Mouse (Mus musculus) heart, embryonic 16.5 days (tissue): ENCODE measurements around the gene Cds2. TPM values are rescaled to one million over a fixed set of nuclear protein-coding genes. Genes with fewer than 3 reads are reported as not detected.
A peak's percentile ranks its signal among the peaks of the same experiment; 100 is the strongest.
"Not testable (repeated sequence)": the region's sequence is repeated elsewhere in the genome, so short reads cannot be mapped to it uniquely, and the experiment has no call there.

Source experiments
- ATAC-seq: fragments of 200-750 bp; cut with Nextera tagmentation; replicated peaks from 2 replicates; pipeline ENCODE4 v1.8.0; 2017; ENCODE audit warnings: moderate number of reproducible peaks; ENCODE audit not compliant: insufficient read depth, low FRiP score; ENCODE audit errors: extremely low read depth
- H3K27ac ChIP-seq: fragments of 300-500 bp; sonication (generic); 2 replicates; pipeline ENCODE4 v1.5.1; 2014; ENCODE audit warnings: mild to moderate bottlenecking, low read length, control low read depth, moderate library complexity
- H3K27me3 ChIP-seq: fragments of 300-500 bp; sonication (generic); 2 replicates; pipeline ENCODE4 v1.6.1; 2014; ENCODE audit warnings: low read length, mixed read lengths; ENCODE audit not compliant: control insufficient read depth, insufficient read depth
- H3K36me3 ChIP-seq: fragments of 300-500 bp; sonication (generic); 2 replicates; pipeline ENCODE4 v1.6.1; 2014; ENCODE audit not compliant: control insufficient read depth, insufficient read depth
- H3K4me1 ChIP-seq: fragments of 300-500 bp; sonication (generic); 2 replicates; pipeline ENCODE4 v1.6.1; 2014; ENCODE audit warnings: low read length, mixed read lengths; ENCODE audit not compliant: control insufficient read depth, insufficient read depth
- H3K4me2 ChIP-seq: fragments of 300-500 bp; sonication (generic); 2 replicates; pipeline ENCODE4 v1.6.1; 2014; ENCODE audit warnings: low read depth, mild to moderate bottlenecking, control low read depth, low read length
- H3K4me3 ChIP-seq: fragments of 300-500 bp; sonication (generic); 2 replicates; pipeline ENCODE4 v1.5.1; 2014; ENCODE audit warnings: mild to moderate bottlenecking, control low read depth, low read length
- H3K9ac ChIP-seq: fragments of 300-500 bp; sonication (generic); 2 replicates; pipeline ENCODE4 v1.6.1; 2014; ENCODE audit warnings: low read length, control low read depth
- H3K9me3 ChIP-seq: fragments of 300-500 bp; sonication (generic); replicated peaks from 2 replicates; pipeline ENCODE4 v1.6.1; 2016; ENCODE audit warnings: low read length; ENCODE audit not compliant: control insufficient read depth
- WGBS: fragments of 180-500 bp; shearing (Covaris S2); extraction: QIAGEN DNeasy Blood & Tissue Kit; methylation state at CpG from one replicate; pipeline ENCODE4 v1.1.7; 2014; 5-methylcytosine and 5-hydroxymethylcytosine counted together
- polyA plus RNA-seq: library from polyadenylated mRNA; unstranded; fragments of >200 nt; fragmentation: Nextera tagmentation; extraction: Ambion mirVana; gene quantifications from 2 replicates; pipeline ENCODE4 v1.2.1, GENCODE M21; 2015

Gene Cds2
- polyA plus RNA-seq = 24.6 and 28.2 TPM in 2 replicates

- Histone ChIP-seq H3K36me3 (no peaks in the 10 kb centered on the region), H3K9ac (peak within 1 kb of the TSS; percentile 91), H3K27ac (peak within 1 kb of the TSS; percentile 78), H3K4me1 (peaks cover 21% of the 10 kb centered on the region), H3K4me3 (peak within 1 kb of the TSS; percentile 85), H3K27me3 (no peaks in the 10 kb centered on the region), H3K4me2 (peak within 1 kb of the TSS; percentile 64), H3K9me3 (no peaks in the 10 kb centered on the region)
- peak; percentile 98 for ATAC-seq
- under 1% methylated on average over 49 of the region's 49 CpGs for WGBS
Observed at GRCm38 (mm10) chr2:132262879-132263398, at the start of gene Cds2. TSS of gene Cds2 (plus strand) at chr2:132263148.

DNA sequence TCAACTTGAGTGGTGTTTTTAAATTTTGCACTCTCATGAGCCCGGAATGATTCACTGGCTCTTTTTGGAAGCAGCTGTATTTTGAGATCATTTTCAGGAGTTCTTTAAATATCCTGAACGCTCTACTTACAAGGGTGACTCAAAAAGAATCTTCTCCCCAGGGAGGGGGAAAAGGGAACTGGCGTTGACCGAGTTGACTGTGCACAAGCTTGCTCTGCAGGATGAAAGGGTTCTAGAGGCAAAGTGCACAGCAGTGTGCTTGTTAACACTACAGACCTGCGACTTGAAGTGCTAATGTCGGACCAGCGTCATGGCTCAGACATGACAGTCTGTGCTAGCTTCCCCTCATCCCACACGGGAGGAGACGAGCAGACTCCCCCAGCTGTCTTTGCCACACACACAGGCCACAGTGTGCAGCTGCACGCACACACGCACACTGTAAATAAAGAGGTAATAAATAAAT lies 41.3 kb upstream of the Cds2 start:
- H3K4me2 ChIP-seq = peak overlapping the region; percentile 32; the same call in 1 of the 2 replicates
- no peaks in the 10 kb centered on the region for H3K27me3 ChIP-seq
- no peaks in the 10 kb centered on the region for H3K36me3 ChIP-seq
- H3K4me3 ChIP-seq = no peak overlapping the region
- no peak overlapping the region for H3K9ac ChIP-seq
- WGBS = 30% methylated on average over 11 of the region's 11 CpGs
- H3K27ac ChIP-seq = no peak overlapping the region
- no peaks in the 10 kb centered on the region for H3K4me1 ChIP-seq
- ATAC-seq = no peak
- H3K9me3 ChIP-seq = no peaks in the 10 kb centered on the region

DNA sequence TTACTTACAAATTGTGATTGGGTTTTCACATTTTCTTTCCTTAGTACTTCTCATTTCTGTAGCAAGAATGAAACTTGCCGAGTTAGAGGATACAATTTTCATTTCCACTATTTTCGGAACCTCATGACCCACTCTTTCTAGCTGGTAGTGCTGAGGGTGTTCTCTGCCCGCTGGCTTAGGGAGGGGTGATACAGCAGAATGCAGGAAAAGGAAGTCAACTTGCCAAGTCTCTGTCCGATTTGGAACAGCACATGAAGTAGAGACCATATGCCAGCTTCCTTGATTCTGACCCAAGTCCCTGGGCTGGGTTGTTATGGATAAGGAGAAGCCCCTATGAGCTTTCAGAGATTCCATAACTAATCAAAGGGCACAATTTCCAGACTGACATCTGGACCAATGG lies 38.6 kb upstream of the Cds2 start:
- WGBS = 80% methylated on average over 4 of the region's 4 CpGs
- Histone ChIP-seq H3K4me1 (no peaks in the 10 kb centered on the region), H3K4me3 (no peak overlapping the region), H3K36me3 (no peaks in the 10 kb centered on the region), H3K27me3 (no peaks in the 10 kb centered on the region), H3K4me2 (no peak overlapping the region), H3K27ac (no peak overlapping the region), H3K9ac (no peak overlapping the region), H3K9me3 (no peaks in the 10 kb centered on the region; the same call in 1 of the 2 replicates)
- ATAC-seq = no peak

DNA sequence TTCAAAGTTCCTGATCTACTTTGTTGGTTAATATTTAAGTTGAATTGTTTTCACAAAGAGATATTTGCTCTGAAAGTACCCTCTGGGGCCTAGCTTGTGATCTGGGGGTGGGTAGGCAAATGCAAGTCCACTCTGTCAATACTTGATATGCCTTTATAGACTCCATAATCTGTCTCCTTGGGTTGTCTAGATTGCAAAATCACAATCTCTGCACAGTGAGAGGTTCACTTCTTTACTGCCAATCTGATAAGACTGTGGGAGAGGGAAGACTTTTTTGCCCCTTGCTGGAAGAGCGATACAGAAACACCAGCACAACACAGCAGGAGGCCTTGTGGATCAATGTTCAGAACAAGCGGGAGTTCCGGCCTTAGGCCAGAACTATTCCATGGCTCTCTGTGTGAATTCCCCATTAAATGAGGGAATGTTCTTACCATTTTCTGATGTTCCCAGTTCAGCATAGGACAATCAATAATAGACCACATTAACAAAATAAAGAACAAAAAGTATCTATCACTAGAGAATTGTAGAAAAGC lies 30.5 kb upstream of the Cds2 start:
- WGBS = 87% methylated on average over 3 of the region's 3 CpGs
- Histone ChIP-seq H3K27ac (no peak overlapping the region), H3K27me3 (no peaks in the 10 kb centered on the region), H3K9me3 (no peaks in the 10 kb centered on the region), H3K4me2 (no peak overlapping the region), H3K4me1 (no peaks in the 10 kb centered on the region), H3K4me3 (no peak overlapping the region), H3K9ac (no peak overlapping the region), H3K36me3 (no peaks in the 10 kb centered on the region)
- no peak for ATAC-seq

- Histone ChIP-seq H3K9me3 (no peaks in the 10 kb centered on the region), H3K36me3 (no peaks in the 10 kb centered on the region), H3K4me3 (no peak overlapping the region), H3K4me1 (no peaks in the 10 kb centered on the region), H3K4me2 (no peak overlapping the region), H3K9ac (no peak overlapping the region), H3K27ac (no peak overlapping the region), H3K27me3 (no peaks in the 10 kb centered on the region)
- no peak for ATAC-seq
- 63% methylated on average over 16 of the region's 16 CpGs for WGBS
Observed at GRCm38 (mm10) chr2:132233985-132234765, 28.8 kb upstream of the Cds2 start.

DNA sequence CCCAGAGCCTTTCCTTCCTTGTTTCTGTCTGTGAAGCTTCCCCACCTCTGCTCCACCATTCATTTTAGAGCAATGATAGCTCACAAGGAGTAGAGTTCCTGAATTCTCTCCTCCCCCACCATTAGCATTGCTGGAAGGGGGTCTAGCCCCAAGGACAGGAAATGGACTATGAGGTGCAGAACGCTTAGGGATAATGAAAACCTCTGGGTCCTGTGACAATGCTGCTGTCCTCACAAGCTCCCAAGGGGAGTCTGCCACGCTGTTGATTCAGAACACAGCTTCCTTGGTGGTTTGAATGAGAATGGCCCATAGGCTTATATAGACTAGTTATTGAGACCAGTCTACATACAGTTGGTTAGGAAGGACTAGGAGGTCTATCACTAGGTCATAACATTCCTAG lies 27.7 kb upstream of the Cds2 start:
- Histone ChIP-seq H3K36me3 (no peaks in the 10 kb centered on the region), H3K4me3 (no peak overlapping the region), H3K9ac (no peak overlapping the region), H3K9me3 (no peaks in the 10 kb centered on the region), H3K4me1 (no peaks in the 10 kb centered on the region), H3K27me3 (no peaks in the 10 kb centered on the region), H3K27ac (no peak overlapping the region), H3K4me2 (no peak overlapping the region)
- no peak for ATAC-seq
- 27% methylated on average over 2 of the region's 2 CpGs for WGBS

DNA sequence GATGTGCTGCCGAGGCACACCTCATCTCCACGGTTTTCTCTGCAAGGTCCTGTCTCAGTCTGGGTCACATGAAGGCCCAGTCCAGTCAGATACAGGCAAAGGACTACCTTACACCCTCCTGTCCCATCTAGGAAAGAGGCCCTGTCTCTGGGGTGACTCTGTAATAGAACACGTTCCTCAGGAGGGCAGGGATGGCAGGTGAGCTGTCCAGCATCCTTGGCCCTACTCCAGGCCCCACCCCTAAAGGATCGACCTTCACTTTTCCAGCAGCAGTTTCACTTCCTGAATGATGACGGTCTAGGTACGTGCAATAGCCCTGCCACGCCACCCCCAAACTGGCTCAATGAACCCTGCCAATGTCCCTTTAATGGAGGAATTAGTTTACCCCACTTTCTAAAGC lies 27.0 kb upstream of the Cds2 start:
- 68% methylated on average over 7 of the region's 7 CpGs for WGBS
- H3K36me3 ChIP-seq = no peaks in the 10 kb centered on the region
- H3K4me3 ChIP-seq = no peak overlapping the region
- no peaks in the 10 kb centered on the region for H3K27me3 ChIP-seq
- H3K27ac ChIP-seq = no peak overlapping the region
- no peaks in the 10 kb centered on the region for H3K4me1 ChIP-seq
- ATAC-seq = no peak
- H3K9me3 ChIP-seq = no peaks in the 10 kb centered on the region
- H3K4me2 ChIP-seq = no peak overlapping the region
- no peak overlapping the region for H3K9ac ChIP-seq

DNA sequence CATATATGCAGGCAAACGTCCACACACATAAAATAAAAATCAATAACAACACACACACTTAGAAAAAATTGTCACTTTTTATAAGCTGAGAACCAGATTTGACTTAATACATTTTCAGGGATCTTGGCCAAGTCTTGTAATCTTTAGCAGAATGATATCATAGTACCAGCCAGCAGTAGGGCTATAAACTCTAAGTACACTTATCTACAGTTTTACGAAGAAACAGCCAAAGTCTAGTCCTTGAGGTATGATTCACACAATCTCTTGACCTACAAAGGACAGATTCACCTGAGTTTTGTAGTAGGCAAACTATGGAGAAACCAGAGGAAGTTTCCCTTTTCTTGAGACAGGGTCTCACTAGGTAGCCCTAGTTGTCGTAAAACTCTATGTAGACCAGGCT lies 23.5 kb upstream of the Cds2 start:
- not testable (repeated sequence) for H3K4me3 ChIP-seq, H3K27me3 ChIP-seq, H3K27ac ChIP-seq, ATAC-seq, H3K9ac ChIP-seq, H3K4me1 ChIP-seq, H3K36me3 ChIP-seq, H3K9me3 ChIP-seq, H3K4me2 ChIP-seq
- 79% methylated on average over 3 of the region's 3 CpGs for WGBS

DNA sequence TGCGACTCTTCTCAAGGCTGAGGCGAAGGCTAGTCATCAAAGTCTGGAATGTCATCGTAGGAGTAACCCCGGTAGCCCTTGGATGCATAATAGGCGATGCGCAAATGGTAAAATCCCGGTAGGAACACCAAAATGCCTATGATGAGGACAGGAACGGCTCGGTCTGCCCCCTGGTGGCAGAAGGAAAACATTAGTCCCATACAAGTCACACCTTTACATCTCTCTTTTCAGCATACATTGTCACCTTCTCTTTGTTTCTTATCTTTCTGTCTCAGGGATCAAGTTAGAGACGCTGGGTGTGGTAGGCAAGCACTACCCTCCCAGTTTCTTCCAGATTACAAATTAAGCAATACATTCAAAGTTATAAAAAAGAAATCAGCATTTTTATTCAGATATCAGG lies 22.5 kb upstream of the Cds2 start:
- not testable (repeated sequence) for ATAC-seq, H3K27me3 ChIP-seq, H3K4me2 ChIP-seq

More for the DNA sequence above, 22.5 kb upstream of the Cds2 start:
- WGBS = 36% methylated on average over 8 of the region's 10 CpGs
- not testable (repeated sequence) for H3K4me3 ChIP-seq, H3K9ac ChIP-seq, H3K4me1 ChIP-seq, H3K27ac ChIP-seq, H3K9me3 ChIP-seq, H3K36me3 ChIP-seq
